Mouse (Mus musculus) brown adipose tissue, adult 24 weeks (tissue): Measurements from ENCODE around the gene Hspa1b. TPM values are rescaled to one million over a fixed set of nuclear protein-coding genes. Genes with fewer than 3 reads are reported as not detected.
A peak's percentile ranks its signal among the peaks of the same experiment; 100 is the strongest.
"Not testable (repeated sequence)": the region's sequence is repeated elsewhere in the genome, so short reads cannot be mapped to it uniquely, and the experiment has no call there.

ENCODE experiments used
- H3K27ac ChIP-seq: fragments of 200-500 bp; replicated peaks from 2 replicates; pipeline ENCODE4 v1.5.1; 2012; ENCODE audit warnings: low read depth, mild to moderate bottlenecking, low read length
- H3K4me1 ChIP-seq: fragments of 200-500 bp; 2 replicates; pipeline ENCODE4 v1.6.1; 2012; ENCODE audit warnings: low read length, mixed read lengths; ENCODE audit not compliant: control insufficient read depth, insufficient read depth, insufficient read length
- H3K4me3 ChIP-seq: fragments of 200-500 bp; 2 replicates; pipeline ENCODE4 v1.5.1; 2012; ENCODE audit warnings: low read depth, mild to moderate bottlenecking, low read length, moderate library complexity; ENCODE audit not compliant: insufficient read depth
- polyA plus RNA-seq: library from polyadenylated mRNA; stranded (reverse); fragments of >200 nt; gene quantifications from 2 replicates; pipeline ENCODE4 v1.2.4, GENCODE M21; 2012; ENCODE audit not compliant: missing spikeins, insufficient read depth, insufficient read length

Hspa1b gene
- polyA plus RNA-seq, 1 experiment = 5.2 TPM

DNA sequence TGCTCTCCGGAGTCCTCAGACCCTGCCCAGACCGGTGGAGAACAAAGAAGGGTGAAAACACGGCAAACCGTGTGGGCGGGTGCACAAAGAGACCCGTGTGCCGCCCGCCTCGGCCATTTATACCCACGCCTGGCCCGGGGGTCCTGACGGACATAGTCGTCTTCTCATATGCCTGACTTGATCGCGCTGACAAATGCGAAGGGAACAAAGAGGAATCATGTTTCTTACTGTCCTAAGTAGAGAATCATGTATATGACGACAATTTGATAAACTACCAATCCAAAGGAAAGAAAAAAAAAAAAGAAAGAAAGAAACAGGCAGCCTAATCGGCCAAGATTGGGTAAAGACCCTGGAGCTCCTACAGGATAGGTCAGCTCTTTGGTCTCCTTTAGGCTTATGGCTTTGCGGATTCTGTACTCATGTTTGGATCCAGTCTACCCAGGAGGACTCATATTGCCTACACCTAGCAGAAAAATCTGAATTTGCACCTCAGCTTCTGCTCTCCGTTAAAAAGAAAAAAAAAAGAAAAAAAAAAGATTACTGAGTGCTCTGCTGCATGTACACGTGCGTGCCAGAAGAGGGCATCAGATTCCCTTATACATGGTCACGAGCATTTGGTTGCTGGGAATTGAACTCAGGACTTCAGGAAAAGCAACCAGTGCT lies 6.5 kb downstream of the Hspa1b start:
- H3K27ac ChIP-seq = peak overlapping the region; percentile 80

DNA sequence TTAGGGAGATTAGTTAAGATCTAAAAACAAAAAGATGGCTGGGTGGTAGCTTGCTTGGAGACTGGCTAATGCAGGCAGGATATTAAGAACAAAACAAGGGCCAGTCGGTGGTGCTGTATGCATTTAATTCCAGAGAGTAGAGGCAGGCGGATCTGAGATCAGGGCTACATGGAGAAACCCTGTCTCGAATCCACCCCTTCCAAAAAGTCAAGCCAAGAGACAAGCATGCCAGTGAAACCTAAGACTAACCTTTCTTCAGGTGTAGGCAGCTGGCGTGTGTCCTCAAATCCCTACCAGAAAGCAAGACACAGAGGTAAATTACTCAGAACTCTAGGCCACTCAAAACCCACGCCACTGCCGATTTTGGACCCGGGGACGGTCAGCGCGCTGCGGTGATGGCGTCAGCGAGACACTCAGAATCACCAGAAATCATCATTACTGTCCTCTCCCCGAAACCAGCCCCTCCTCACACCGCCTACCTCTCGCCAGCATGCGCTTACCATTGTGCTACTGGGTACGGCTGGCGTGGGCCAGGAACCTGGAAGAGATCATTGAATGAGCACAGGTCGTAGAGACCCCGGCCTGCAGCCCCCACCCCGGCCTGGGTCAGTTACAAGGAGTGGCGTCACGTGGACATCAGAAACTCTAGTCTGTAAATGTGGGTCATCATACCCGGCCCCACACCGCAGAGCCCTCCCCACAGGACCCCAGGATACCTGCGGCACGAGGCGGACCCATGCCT lies 7.2 kb downstream of the Hspa1b start:
- peak overlapping the region; percentile 98 for H3K4me3 ChIP-seq
- peak overlapping the region; percentile 73 for H3K27ac ChIP-seq
- H3K4me1 ChIP-seq = no peaks in the 10 kb centered on the region

More for the DNA sequence above, 6.5 kb downstream of the Hspa1b start:
- H3K4me3 ChIP-seq = peak overlapping the region; percentile 98
- no peaks in the 10 kb centered on the region; the same call in 1 of the 2 replicates for H3K4me1 ChIP-seq

DNA sequence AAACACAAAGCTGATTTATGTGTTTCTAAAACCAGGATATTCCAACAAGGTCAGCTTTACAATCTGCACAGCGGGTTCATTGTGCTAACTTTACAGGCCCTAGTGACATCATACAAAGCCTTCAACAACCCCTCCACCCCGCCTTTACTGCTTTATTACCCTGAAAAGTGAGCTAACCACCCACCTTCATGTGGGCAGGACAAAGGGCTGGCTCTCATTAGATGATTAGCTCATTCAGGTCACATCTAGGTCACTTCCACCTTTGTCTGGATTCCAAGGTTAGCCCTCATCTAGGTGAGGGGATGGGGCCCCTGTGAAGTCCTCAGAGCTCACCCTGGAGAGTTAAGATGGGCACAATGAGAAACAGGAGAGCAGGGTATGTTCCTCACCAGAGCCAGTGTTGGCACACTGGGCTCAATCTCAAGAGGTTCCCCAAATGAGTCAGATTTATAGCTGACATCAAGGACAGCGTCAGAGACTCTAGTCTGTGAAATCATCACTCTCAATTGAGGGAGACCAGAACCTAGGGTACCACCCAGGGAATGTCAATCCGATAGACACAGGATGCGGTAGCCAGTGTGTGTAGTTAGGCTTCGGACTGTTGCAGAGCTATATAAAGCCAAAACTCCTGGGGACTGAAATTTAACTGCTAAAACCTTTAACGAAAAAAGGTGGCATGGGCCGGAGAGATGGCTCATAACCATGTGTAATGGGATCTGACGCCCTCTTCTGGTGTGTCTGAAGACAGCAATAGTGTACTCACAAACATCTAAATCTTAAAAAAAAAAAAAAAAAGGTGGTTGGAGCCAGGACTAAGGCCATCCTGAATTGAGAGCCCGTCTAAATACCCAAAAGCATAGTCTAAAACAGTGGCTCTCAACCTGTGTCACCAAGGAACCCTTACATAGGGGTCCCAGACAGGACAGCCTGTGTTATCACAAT lies 8.3 kb downstream of the Hspa1b start:
- H3K4me3 ChIP-seq = peak overlapping the region; percentile 98
- H3K4me1 ChIP-seq = no peaks in the 10 kb centered on the region
- no peak overlapping the region for H3K27ac ChIP-seq

DNA sequence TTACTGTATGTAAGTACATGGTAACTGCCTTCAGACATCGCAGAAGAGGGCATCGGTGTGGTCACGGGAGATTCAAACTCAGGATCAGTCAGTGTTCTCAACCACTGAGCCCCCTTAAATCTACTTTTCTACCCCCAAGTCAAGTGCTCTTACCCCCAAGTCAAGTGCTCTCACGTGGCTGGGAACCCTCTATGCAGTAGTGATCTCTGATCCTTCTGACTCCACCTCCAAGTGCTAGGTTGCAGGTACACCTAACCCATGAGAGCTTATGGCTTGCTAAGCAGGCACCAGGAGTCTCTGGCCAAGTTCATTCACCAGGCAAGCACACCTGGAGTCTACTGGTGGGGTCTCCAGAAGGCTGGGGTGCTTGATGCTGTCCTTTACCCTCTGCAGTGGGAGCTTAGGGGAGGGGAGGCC lies 9.5 kb downstream of the Hspa1b start:
- no peaks in the 10 kb centered on the region for H3K4me1 ChIP-seq
- H3K27ac ChIP-seq = no peak overlapping the region
- no peak overlapping the region for H3K4me3 ChIP-seq

DNA sequence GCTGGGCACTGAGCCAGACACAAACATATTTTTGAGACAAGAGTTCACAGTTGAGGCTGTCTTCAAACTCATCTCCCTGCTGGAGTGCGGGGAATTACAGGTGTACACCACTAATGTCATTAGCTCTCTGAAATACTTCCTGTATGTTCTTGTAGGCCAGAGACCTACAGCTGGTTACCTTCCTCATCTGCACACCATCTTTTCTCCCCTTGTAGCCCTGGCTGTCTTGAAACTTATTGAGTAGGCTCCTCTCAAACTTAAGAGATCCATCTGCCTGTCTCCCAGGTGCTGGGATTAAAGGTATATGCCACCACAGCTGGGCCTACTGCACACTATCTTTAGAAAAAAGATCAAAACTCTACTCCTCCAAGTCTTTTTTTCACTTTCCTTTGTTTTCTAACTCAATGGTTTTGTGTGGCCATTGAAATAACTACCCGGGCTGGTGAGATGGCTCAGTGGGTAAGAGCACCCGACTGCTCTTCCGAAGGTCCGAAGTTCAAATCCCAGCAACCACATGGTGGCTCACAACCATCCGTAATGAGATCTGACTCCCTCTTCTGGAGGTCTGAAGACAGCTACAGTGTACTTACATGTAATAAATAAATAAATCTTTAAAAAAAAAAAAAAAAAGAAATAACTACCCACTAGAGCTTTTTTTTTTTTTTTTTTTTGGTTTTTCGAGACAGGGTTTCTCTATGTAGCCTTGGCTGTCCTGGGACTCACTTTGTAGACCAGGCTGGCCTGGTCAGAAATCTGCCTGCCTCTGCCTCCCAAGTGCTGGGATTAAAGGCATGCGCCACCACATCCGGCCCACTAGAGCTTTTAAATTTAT lies 10.1 kb downstream of the Hspa1b start:
- H3K27ac ChIP-seq, H3K4me3 ChIP-seq, H3K4me1 ChIP-seq: not testable (repeated sequence)

- Histone ChIP-seq H3K4me3 (no peak overlapping the region), H3K4me1 (peaks cover 3% of the 10 kb centered on the region; the same call in 1 of the 2 replicates), H3K27ac (no peak overlapping the region)
These were observed 11.4 kb downstream of the Hspa1b start for GRCm38 (mm10) chr17:34947606-34948005.

GRCm38 (mm10) chr17:34946486-34947140 lies 12.4 kb downstream of the Hspa1b start:
- Histone ChIP-seq H3K4me3 (no peak overlapping the region), H3K27ac (no peak overlapping the region), H3K4me1 (peaks cover 3% of the 10 kb centered on the region)

GRCm38 (mm10) chr17:34944362-34944761 lies 14.7 kb downstream of the Hspa1b start:
- H3K27ac ChIP-seq = peak overlapping the region; percentile 36; the same call in 1 of the 2 replicates
- H3K4me3 ChIP-seq = no peak overlapping the region
- peaks cover 3% of the 10 kb centered on the region for H3K4me1 ChIP-seq

DNA sequence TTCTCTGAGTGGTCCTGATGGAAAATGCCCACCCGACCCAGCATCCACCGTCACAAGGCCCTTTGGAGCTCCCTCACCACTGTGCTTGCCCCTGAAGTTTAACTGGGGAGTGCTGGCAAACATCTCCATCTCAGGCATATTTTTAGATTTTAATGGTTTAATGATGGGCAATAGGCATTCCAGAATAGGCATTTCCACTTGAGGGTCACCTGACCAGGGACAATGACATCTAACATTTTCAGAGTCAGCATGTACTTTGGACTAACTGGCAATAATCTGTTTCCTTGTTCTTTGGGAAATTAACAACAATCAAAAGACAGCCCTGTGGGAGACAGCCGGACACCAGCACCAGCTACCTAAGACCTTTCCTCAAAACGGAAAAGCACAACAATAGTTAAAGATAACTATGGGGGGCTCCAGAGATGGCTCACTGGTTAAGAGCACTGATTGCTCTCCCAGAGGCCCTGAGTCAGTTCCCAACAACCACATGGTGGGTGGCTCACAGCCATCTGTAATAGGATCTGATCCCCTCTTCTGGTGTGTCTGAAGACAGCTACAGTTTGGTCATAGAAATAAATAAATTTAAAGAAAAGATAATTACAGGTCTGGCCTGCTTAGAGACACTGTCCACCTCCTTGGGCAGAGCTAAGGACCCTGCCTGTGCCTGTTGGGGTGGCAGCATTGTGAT lies 15.8 kb downstream of the Hspa1b start:
- Histone ChIP-seq H3K27ac (peak overlapping the region; percentile 85), H3K4me1 (peaks cover 3% of the 10 kb centered on the region), H3K4me3 (no peak overlapping the region)

DNA sequence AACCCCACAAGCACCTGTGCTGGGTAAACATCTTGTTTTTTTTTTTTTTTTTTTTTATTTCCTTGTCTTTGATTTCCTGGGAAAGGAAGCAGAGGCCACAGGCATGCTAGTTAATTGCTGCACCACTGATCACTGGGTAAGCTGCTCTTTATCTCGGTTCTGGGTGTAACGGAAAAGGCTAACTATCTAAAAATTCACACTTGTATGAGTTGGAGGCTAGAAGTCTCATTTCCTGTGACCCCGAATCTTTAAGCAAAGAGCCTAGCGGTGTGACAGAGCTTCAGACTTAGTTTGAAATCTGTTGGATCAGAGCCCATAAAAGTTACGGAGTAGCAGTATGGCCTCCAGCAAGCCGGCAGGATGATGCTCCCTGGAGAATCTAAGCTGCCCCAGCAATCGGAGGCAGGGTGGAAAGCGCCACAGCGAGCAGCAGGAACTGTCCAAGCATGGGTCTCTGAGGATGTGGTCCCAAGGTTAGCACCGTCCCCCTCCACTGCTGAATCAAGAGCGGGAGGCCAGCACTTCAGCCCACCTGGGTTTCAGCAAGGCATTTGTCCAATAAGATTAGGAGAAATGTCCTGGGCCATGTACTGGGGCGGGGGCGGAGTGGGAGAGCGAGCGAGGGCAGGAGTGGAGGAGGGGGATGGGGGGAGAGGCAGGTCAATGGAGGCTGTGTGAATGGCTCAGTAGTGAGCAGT lies 17.5 kb downstream of the Hspa1b start:
- Histone ChIP-seq H3K27ac (peak overlapping the region; percentile 92), H3K4me1 (peaks cover 3% of the 10 kb centered on the region), H3K4me3 (peak overlapping the region; percentile 56)

GRCm38 (mm10) chr17:34937960-34938505 lies 21.0 kb downstream of the Hspa1b start:
- H3K27ac ChIP-seq = no peak overlapping the region
- peaks cover 3% of the 10 kb centered on the region for H3K4me1 ChIP-seq
- H3K4me3 ChIP-seq = no peak overlapping the region

GRCm38 (mm10) chr17:34934830-34935229 lies 24.2 kb downstream of the Hspa1b start:
- peak overlapping the region; percentile 44 for H3K4me3 ChIP-seq
- H3K27ac ChIP-seq = peak overlapping the region; percentile 74
- H3K4me1 ChIP-seq = peaks cover 8% of the 10 kb centered on the region

- Histone ChIP-seq H3K4me1 (peaks cover 8% of the 10 kb centered on the region), H3K27ac (peak overlapping the region; percentile 74), H3K4me3 (peak overlapping the region; percentile 44)
These were observed 25.0 kb downstream of the Hspa1b start for GRCm38 (mm10) chr17:34934031-34934430.
